Mouse (Mus musculus): ENCODE measurements around the gene Slc6a11.

Slc6a11 gene

DNA sequence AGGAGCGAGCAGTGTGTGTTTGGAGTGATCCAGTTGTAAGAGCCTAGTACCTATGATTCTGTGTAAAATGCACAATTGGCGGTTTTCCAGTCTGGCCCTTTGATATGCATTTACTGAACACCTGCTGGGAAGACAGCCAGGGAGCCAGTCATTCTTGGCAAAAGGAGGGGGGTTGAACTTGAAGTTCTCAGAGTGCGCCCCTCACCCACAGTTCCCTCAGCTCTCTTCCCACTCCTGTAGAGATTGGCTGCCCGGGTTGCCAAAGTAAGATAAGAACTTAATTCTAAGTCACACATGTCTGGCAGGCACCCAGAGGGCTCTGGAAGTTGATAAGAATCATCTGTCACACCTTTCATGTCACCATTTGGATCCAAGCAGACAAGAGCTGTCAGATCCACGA is 133.4 kb downstream of the Slc6a11 start:
- DNase-seq (ENCODE audit: extremely low read depth, low read depth), result no peak

DNA sequence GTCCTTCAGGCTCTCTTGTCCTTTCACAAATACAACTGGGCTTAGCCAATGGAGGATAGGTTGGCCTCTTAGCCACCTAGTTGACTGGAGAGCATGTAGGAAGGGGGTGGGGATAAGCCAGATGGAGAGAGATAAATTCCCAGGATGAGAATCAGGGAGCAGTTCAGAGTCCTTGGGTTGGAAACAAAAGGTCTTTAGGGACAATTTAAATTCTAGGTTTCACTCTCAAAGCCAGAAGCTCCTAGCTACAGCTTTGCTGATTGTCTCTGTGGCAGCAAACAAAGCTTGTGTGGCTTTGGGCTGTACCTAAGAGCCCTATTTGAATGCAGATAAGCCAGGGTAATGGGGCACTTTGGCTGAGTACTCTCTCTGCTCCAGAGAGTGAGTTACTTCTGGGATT is 135.2 kb downstream of the Slc6a11 start:
- DNase-seq (ENCODE audit: extremely low read depth, low read depth), result no peak

DNA sequence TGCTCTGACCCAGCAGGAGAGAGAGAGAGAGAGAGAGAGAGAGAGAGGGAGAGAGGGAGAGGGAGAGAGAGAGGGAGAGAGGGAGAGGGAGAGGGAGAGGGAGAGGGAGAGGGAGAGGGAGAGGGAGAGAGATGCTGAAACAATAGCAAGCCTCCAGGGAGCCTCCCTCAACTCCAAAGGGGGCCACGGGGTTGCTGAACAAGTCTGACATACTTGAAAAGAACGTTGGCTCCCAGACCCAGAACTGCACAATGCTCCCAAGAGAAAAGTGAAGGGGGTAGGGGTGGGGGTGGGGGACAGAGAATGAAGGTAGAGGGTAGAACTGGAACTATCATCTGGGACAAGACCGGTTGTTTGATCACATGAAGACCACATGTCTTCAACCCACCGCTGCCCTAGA is 136.9 kb downstream of the Slc6a11 start:
- DNase-seq (ENCODE audit: extremely low read depth, low read depth), result no peak

DNA sequence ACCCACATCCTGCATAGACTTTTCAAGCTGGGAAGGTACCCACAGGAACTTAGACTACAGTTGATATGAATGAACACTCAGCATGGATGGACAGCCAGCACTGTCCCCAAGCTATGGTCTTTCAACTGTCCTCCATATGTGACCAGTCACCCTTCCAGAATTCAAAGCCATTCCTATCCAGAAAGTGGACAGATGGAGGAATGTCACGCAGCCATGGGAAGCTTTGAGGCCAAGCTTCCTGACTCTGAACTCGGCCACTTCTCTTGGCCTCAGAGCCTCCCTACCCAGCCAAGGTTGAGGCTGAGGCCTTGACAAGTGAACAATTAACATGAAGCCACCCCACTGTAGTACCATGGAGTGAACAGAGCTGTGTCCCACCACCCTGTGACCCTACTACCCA is 138.5 kb downstream of the Slc6a11 start:
- DNase-seq (ENCODE audit: extremely low read depth, low read depth), result no peak

GRCm38 (mm10) chr6:114270799-114271198 is 139.8 kb downstream of the Slc6a11 start:
- DNase-seq (ENCODE audit: extremely low read depth, low read depth), result no peak

GRCm38 (mm10) chr6:114272279-114272678 is 141.2 kb downstream of the Slc6a11 start:
- no peak for DNase-seq (ENCODE audit: extremely low read depth, low read depth)

DNA sequence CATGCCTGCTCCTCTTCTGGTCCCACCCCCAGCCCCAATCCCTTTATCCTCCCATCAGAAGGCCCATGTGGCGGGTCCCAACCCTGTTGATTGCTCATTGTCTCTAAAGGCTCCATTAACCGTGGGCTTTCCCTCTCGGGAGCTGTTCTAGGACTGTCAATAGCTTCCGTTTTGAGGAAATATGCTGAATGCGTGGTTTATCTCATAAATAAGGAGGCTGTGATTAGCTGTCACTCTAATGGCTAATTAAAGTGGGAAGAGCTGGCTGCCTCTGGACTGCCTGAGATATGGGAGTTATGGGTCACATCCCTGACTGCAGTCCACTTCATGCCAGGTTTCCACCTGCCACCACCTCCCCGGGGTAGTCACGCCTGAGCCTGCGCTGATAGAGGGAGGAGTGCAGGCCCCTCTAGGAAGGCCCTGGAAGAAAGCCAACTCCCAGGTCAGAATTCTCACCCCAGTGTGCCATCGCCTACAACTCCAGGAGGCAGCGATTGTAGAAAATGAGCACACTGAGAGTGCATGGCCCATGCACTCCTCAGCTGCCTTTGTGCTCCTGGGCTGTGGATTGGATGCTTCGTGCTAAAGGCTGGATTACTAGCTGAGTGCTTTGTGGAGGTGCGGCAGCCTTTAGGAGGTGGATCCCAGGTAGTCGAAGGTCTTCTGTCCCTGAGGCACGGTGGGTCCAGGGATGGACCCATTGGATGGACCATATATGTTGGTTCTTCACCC is 143.1 kb downstream of the Slc6a11 start:
- DNase-seq (ENCODE audit: extremely low read depth, low read depth), result no peak

DNA sequence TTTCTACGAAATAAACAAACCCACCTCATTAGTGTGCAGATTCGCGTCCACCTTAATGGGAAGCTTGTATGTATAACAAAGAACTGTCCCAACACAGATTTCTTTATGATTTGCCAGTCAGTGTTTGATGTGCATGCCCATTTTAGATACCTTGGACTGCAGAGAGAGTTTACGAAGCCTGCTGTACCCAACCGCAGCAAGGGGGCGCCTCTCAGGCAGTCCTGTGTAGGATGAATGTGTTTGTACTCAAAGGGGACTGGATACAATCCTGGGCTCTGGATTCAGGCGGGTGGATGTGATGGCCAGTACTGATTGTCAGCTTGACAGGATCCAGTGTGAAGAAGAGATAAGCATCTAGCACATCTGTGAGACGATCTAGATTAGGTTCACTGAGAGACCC is 144.8 kb downstream of the Slc6a11 start:
- DNase-seq (ENCODE audit: extremely low read depth, low read depth), result no peak

DNA sequence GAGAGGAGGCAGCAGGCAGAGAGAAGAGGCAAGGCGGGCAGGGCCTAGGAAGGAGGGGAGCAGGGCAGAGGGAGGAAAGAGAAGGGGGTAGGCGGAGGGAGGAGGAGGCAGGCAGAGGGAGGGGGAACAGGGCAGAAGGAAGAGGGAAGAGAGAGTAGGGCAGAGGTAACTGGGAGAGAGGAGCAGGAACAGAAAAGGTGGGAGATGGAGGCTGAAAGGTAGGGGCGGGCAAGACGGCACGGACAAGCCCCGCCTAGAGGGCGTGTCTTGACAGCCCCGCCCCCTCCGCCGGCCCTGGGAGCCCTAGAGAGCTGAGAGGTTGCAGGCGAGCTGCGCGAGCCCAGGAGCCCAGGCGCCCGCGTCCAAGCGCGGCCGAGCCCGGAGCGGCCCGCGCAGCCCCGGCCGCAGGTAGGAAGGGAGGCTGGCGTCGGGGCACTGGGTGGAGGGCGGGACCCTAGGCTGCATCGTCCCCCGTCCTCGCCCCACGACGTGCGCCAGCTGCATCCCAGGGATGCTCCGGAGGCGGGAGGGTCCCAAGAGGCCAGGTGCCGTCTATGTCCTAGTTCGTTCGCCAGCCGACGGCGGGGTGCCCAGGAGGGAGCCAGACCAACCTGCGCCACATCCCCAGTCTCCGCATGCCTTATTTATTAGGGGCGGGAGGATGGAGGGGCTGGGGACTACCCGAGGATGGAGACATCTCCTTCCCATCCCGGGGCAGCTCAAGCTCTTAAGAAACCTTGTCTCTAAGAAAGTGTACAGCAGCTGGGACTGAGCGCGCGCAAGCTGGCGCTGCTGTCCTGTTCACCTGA is 151.6 kb downstream of the Slc6a11 start, which contains the start of gene Slc6a1:
TSS of gene Slc6a1 (plus strand) at position 167 of the 809 bp plus-strand sequence.
- DNase-seq (ENCODE audit: extremely low read depth, low read depth), result no peak

DNA sequence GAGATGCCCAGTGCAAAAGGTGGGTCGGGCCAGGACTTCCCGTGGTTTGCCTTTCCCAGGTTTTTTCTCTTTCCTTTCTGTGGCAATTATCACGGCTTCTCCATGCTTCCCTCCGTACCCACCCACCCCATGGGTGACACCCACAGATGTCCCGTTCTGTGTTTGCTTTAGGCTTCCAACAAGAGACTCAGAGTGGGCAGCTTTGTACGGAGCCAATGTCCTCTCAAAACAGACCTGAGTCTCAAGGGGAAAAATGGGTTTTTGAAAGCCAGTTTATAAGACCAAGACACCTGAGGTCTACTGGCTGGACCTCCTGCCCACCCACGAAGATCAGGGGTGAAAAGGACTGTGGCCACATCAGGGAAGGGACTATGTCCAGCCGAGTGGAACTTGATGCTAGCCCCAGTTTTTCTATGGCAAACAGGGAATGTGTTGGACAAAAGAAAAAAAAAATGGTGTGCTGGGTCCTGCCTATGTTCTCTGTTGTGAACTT is 152.3 kb downstream of the Slc6a11 start:
- DNase-seq (ENCODE audit: extremely low read depth, low read depth), result no peak

- DNase-seq (ENCODE audit: extremely low read depth, low read depth), result no peak
Observed at GRCm38 (mm10) chr6:114283927-114284703, 153.1 kb downstream of the Slc6a11 start.

- no peak for DNase-seq (ENCODE audit: extremely low read depth, low read depth)
Observed at GRCm38 (mm10) chr6:114285424-114285823, 154.4 kb downstream of the Slc6a11 start.

DNA sequence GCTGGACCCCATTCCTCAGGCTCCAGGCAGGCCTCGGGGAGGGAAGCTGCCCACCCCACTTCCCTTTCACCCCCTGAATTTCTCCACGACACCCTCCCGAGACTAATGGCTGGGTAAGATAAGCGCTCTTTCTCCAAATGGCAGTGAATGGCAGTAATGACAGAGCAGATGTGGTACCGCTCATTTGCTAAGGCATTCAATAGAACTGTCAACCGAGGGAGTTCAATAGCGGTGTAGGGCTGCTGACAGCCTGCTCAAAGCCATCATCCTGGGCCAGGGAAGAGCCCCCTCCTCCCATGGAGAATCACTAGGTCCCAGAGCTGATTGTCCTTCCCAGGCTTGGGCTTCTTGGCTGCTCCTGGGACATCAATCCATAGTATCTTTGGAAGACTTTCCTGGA is 158.1 kb downstream of the Slc6a11 start:
- DNase-seq (ENCODE audit: extremely low read depth, low read depth), result no peak

DNA sequence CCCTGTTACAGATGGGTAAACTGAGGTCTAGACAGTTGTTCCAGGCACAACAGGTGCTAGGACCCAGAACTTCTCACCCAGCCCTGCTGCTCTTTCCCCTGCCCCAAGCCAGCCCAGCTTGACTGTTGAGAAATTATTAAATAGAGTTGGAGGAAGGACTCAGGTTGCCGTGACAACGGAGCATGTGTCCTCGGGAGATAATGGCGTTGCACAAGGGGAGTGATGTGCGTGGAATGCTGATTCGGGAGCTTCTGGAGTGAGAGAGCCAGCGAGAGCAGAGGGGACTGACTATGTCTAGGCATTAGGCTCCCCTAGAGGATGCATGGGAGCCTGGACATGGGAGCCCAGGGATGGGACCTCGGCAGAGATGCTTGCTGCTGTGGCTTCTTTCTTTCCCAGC is 159.1 kb downstream of the Slc6a11 start:
- no peak for DNase-seq (ENCODE audit: extremely low read depth, low read depth)

DNA sequence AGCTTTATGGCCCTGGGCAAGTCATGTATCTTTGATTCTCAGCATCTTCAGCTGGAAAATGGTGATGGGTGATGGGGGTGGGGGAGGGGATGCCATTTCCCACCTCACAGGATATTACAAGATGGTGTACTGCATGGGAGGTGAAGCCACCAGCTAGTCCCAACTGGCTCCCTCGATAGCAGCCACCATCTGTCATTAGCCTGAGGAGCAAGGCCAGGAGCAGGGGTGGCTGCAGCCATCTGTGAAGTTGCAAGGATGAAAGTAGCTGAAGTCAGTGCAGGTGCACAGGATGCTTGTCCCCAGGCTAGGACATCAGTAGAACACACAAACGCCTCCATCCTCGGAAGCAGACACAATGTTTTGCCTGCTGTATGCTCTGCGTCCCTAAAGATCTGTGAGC is 159.9 kb downstream of the Slc6a11 start:
- DNase-seq (ENCODE audit: extremely low read depth, low read depth), result no peak

- DNase-seq (ENCODE audit: extremely low read depth, low read depth), result no peak
Observed at GRCm38 (mm10) chr6:114291396-114291795, 160.4 kb downstream of the Slc6a11 start.

GRCm38 (mm10) chr6:114293511-114293910 is 162.5 kb downstream of the Slc6a11 start:
- no peak for DNase-seq (ENCODE audit: extremely low read depth, low read depth)

DNA sequence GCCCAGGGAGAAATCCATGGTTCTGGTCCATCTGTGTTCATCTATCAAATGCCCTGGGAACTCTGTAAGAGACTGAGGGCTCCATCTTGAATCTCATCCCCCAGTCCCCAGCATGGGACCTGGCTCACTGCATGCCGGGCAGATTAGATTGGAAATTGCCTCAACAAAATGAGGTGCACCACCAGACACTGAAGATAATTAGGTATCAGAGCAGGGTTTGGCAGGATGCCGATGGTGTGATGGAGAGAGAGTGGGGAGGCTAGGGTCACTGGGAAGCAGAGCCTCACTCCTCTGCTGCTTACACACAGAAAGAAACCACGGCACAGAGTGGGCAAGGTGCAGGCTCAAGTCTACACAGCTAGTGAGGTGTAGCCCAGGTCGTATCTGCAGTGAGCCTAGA is 164.0 kb downstream of the Slc6a11 start:
- DNase-seq (ENCODE audit: extremely low read depth, low read depth), result no peak

GRCm38 (mm10) chr6:114297260-114298002 is 166.4 kb downstream of the Slc6a11 start:
- DNase-seq (ENCODE audit: extremely low read depth, low read depth), result no peak

Measured in MEL-GATA-1-ER (cell line).